Mouse (Mus musculus): ENCODE data around the gene Osbpl10.

DNA sequence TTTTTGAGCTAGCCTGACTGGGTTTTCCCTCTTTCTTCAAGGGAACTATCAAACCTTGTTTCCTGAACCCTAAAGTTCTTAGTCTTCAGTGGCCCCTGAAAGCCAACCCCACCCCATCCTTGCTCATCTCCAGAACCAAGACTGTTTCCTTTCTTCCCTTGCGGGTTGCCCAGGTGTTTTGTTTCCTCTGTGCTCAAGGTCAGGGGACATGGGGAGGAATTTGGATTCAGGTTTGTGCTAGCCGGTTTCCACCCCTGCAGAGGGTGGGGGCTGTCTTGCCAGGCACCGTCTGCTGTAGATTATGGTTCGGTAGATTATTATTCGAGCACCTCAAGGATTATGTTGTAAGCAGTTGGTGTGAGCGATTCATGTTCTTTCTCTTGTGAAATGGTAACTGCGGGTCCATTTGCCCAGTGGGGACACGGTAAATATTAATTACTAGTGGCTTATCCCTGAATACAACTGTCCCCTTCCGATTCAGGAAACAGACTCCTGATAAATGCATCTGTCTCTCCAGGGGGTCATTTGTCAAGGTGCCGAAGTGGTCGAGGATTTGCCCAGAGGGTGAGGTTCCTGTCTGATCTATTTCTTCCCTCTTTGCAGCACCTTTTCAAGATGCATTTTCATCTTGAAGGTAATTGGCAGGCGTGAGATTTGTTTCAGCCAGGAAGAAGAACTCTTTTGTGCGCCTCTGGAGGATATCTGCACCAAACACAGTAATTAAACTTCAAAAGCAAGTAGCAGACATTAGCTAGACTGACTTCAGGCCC, 169.4 kb downstream of the Osbpl10 start:
- TF ChIP-seq CTCF (IDR thresholded peaks at IDR 0.05; ENCODE audit: insufficient read depth, low read length) = no peak
- TF ChIP-seq POLR2A (IDR thresholded peaks at IDR 0.05; ENCODE audit: borderline replicate concordance, extremely low read depth, low read depth, low read length) = no peak

Data from lung, adult 2 months (tissue).